ENCODE assay signal across 16 mouse cellular contexts in genomic region chr6:29501599-29501998, GRCm38 (mm10). TPM values are rescaled to one million over a fixed set of nuclear protein-coding genes. Genes with fewer than 3 reads are reported as not detected.
A peak's percentile ranks its signal among the peaks of the same experiment; 100 is the strongest.
DNase-seq lines count a peak whose midpoint lies in the region; ATAC-seq and TF ChIP-seq lines count a peak whose summit lies in the region.
"Had no signal": no experiment of that assay in that cellular context is flagged by ENCODE, and none has a peak within 500 bp of the region (broad histone marks: within the 10 kb centered on the region; RNA-seq: fewer than 3 reads in every experiment).

No protein-coding gene starts in this region.

- TF ChIP-seq EP300 in CH12.LX (IDR thresholded peaks at IDR 0.05; ENCODE audit: low read length): no peak

- no peak overlapping the region for H3K9ac ChIP-seq in heart, embryonic 12.5 days
- no peak overlapping the region for H3K9ac ChIP-seq in CH12.LX (ENCODE audit: insufficient read depth, low read depth)
- H3K9ac ChIP-seq: embryonic facial prominence, embryonic 15.5 days; forebrain, embryonic 13.5 days; intestine, embryonic 15.5 days; limb, embryonic 12.5 days; lung, embryonic 15.5 days had no signal

- 0 out of 2 replicates have a peak, but pooled peaks have one; percentile 34 for ATAC-seq in heart, embryonic 12.5 days (ENCODE audit: insufficient number of reproducible peaks, low FRiP score)
- ATAC-seq: CD4-positive, CD25-positive, alpha-beta regulatory T cell, adult 4 months; forebrain, embryonic 13.5 days; intestine, embryonic 15.5 days had no signal

- no peak for TF ChIP-seq POLR2A in CH12.LX (IDR thresholded peaks at IDR 0.05; ENCODE audit: low read depth, low read length)
- no peak for TF ChIP-seq POLR2A in cortical plate, adult 2 months (IDR thresholded peaks at IDR 0.05; ENCODE audit: extremely low read depth, insufficient read depth, low read length)

- dilution Hi-C loops in CH12.LX (cut with MboI; ENCODE audit: extremely low pct_ligation_motif_present, extremely low pct_unique_long_range_greater_than_20kb, low sequenced_read_pairs): no loop called here

- 79% methylated on average over 1 of the region's 1 CpGs for WGBS in heart, embryonic 12.5 days

- in situ Hi-C loops in CH12.LX (cut with MboI; ENCODE audit: low pct_ligation_motif_present, low pct_unique_long_range_greater_than_20kb, low sequenced_read_pairs): no loop called here

- TF ChIP-seq CTCF in layer of hippocampus, adult 2 months (conservative IDR thresholded peaks at IDR 0.05): peak; percentile 72
- TF ChIP-seq CTCF in CH12.LX (conservative IDR thresholded peaks at IDR 0.05 in 1 of 2, IDR thresholded peaks at IDR 0.05 in 1 of 2; ENCODE audit: low read depth in 2 of 2, low read length in 2 of 2): peak; percentile 12 to 75; a peak in 2 of 4 replicates
- peak; percentile 31; the same call in 1 of the 2 replicates for TF ChIP-seq CTCF in cortical plate, adult 2 months (IDR thresholded peaks at IDR 0.05; ENCODE audit: extremely low read depth, insufficient read depth, low read length)

- no peak for DNase-seq in heart, postnatal 10 days
- DNase-seq in layer of hippocampus, adult 2 months (ENCODE audit: low spot score in 2 of 2): no peak
- no peak for DNase-seq in layer of hippocampus, postnatal 14 days (ENCODE audit: low spot score in 2 of 2)
- peak; percentile 27 for DNase-seq in CH12.LX (ENCODE audit: extremely low read depth)
- DNase-seq in left cerebral cortex, adult 11 months (ENCODE audit: low spot score): no peak
- DNase-seq in cerebellum, adult 8-10 months: no peak
- DNase-seq: adrenal gland, adult 8-10 months had no signal

- H3K27me3 ChIP-seq in heart, embryonic 12.5 days (replicated peaks): peaks cover 25% of the 10 kb centered on the region
- H3K27me3 ChIP-seq in CH12.LX (replicated peaks): peaks cover 37% of the 10 kb centered on the region
- H3K27me3 ChIP-seq: intestine, embryonic 15.5 days had no signal

- H3K27ac ChIP-seq in heart, embryonic 12.5 days (ENCODE audit: poor library complexity, severe bottlenecking): no peak overlapping the region
- H3K27ac ChIP-seq in layer of hippocampus, adult 2 months: no peak overlapping the region
- H3K27ac ChIP-seq in CH12.LX (ENCODE audit: insufficient read depth, low read depth): no peak overlapping the region
- no peak overlapping the region for H3K27ac ChIP-seq in cortical plate, adult 2 months (ENCODE audit: insufficient read depth, low read length)
- H3K27ac ChIP-seq: embryonic facial prominence, embryonic 15.5 days; forebrain, embryonic 13.5 days; intestine, embryonic 15.5 days; limb, embryonic 12.5 days; lung, embryonic 15.5 days had no signal

- no peak overlapping the region for H3K4me2 ChIP-seq in heart, embryonic 12.5 days
- H3K4me2 ChIP-seq in CH12.LX (ENCODE audit: insufficient read depth, low read depth, poor library complexity, severe bottlenecking): no peak overlapping the region
- H3K4me2 ChIP-seq: embryonic facial prominence, embryonic 15.5 days; forebrain, embryonic 13.5 days; intestine, embryonic 15.5 days; limb, embryonic 12.5 days; lung, embryonic 15.5 days had no signal

- intact Hi-C loops in heart, postnatal 10 days (cut with DNase I): no loop called here

- H3K79me2 ChIP-seq in CH12.LX (replicated peaks; ENCODE audit: control insufficient read depth, extremely low read depth, insufficient read depth, poor library complexity, severe bottlenecking): no peaks in the 10 kb centered on the region

- H3K4me3 ChIP-seq in heart, embryonic 12.5 days: no peak overlapping the region
- no peak overlapping the region for H3K4me3 ChIP-seq in layer of hippocampus, adult 2 months
- no peak overlapping the region for H3K4me3 ChIP-seq in CH12.LX (replicated peaks in 1 of 3; ENCODE audit: low read depth in 2 of 3, low read length in 2 of 3, poor library complexity in 1 of 3)
- H3K4me3 ChIP-seq in cortical plate, adult 2 months (ENCODE audit: insufficient read depth, low read length): no peak overlapping the region
- H3K4me3 ChIP-seq: embryonic facial prominence, embryonic 15.5 days; forebrain, embryonic 13.5 days; intestine, embryonic 15.5 days; limb, embryonic 12.5 days; lung, embryonic 15.5 days had no signal

- TF ChIP-seq RAD21 in CH12.LX (IDR thresholded peaks at IDR 0.05; ENCODE audit: low read depth, low read length): peak; percentile 68

- H3K36me3 ChIP-seq in heart, embryonic 12.5 days: peaks cover 7% of the 10 kb centered on the region; the same call in 1 of the 2 replicates
- H3K36me3 ChIP-seq in CH12.LX (replicated peaks in 1 of 2; ENCODE audit: control insufficient read depth in 1 of 2, insufficient read depth in 1 of 2, low read length in 1 of 2): no peaks in the 10 kb centered on the region
- H3K36me3 ChIP-seq: intestine, embryonic 15.5 days had no signal

- no peaks in the 10 kb centered on the region for H3K9me3 ChIP-seq in heart, embryonic 12.5 days (replicated peaks)
- peaks cover 6% of the 10 kb centered on the region for H3K9me3 ChIP-seq in CH12.LX (replicated peaks; ENCODE audit: low read length)
- H3K9me3 ChIP-seq: embryonic facial prominence, embryonic 15.5 days; forebrain, embryonic 13.5 days; intestine, embryonic 15.5 days; limb, embryonic 12.5 days; lung, embryonic 15.5 days had no signal

- peaks cover 7% of the 10 kb centered on the region for H3K4me1 ChIP-seq in heart, embryonic 12.5 days (replicated peaks)
- no peaks in the 10 kb centered on the region for H3K4me1 ChIP-seq in CH12.LX (ENCODE audit: control insufficient read depth in 1 of 2, insufficient read depth in 2 of 2)
- no peaks in the 10 kb centered on the region for H3K4me1 ChIP-seq in cortical plate, adult 2 months (ENCODE audit: control insufficient read depth, insufficient read depth, low read length)

TF ChIP-seq in CH12.LX, 34 proteins besides CTCF, POLR2A, EP300 and RAD21:
- TF ChIP-seq RCOR1 (conservative IDR thresholded peaks at IDR 0.05; ENCODE audit: low read depth, low read length) (no peak), MAFK (IDR thresholded peaks at IDR 0.05; ENCODE audit: insufficient replicate concordance, low read length) (no peak), SMC3 (IDR thresholded peaks at IDR 0.05; ENCODE audit: low read depth, low read length) (peak; percentile 69), MAX (IDR thresholded peaks at IDR 0.05; ENCODE audit: low read length) (no peak), MXI1 (IDR thresholded peaks at IDR 0.05; ENCODE audit: low read depth, low read length) (no peak)
TF ChIP-seq in CH12.LX: peak in this region for 1.

RNA-seq across cellular contexts. Expression of gene Kcp, which starts 6.2 kb away (rescaled TPM):
- polyA plus RNA-seq in heart, embryonic 12.5 days (2016; fragmentation: Nextera tagmentation; extraction: Ambion mirVana): 10.6 and 15.4 TPM in 2 replicates
- total RNA-seq in heart, postnatal 10 days (2021): 10 to 100 TPM; 18.9 to 19.9 TPM
- 1 to 10 TPM; 1.1 to 2.0 TPM for total RNA-seq in layer of hippocampus, adult 2 months (2021)
- 1 to 10 TPM; 6.8 to 7.5 TPM for total RNA-seq in layer of hippocampus, postnatal 14 days (2021)
- 0.59 and 0.64 TPM in 2 replicates for total RNA-seq in CH12.LX (2012; rRNA removed)
- not detected in 2 replicates for total RNA-seq in CH12.LX (2014; rRNA removed)
- 0.49 and 0.51 TPM in 2 replicates for polyA plus RNA-seq in CH12.LX (2012; ENCODE audit: insufficient read length, low read depth)
- 4.1 and 4.6 TPM in 2 replicates for polyA plus RNA-seq in cortical plate, adult 2 months (2012; rRNA removed)
- total RNA-seq: hematopoietic stem cell, adult 5-6 weeks had no signal

RNA-seq across cellular contexts. Expression of gene Irf5, which starts 24.8 kb away (rescaled TPM):
- 11.2 and 12.5 TPM in 2 replicates for polyA plus RNA-seq in heart, embryonic 12.5 days (2016; fragmentation: Nextera tagmentation; extraction: Ambion mirVana)
- total RNA-seq in heart, postnatal 10 days (2021): 1 to 10 TPM; 3.4 to 4.7 TPM
- 1 to 10 TPM; 3.8 to 5.1 TPM for total RNA-seq in layer of hippocampus, adult 2 months (2021)
- total RNA-seq in layer of hippocampus, postnatal 14 days (2021): 1 to 10 TPM; 3.5 to 3.7 TPM
- 134 and 152 TPM in 2 replicates for total RNA-seq in CH12.LX (2012; rRNA removed)
- 158 and 159 TPM in 2 replicates for total RNA-seq in CH12.LX (2014; rRNA removed)
- 134 and 144 TPM in 2 replicates for polyA plus RNA-seq in CH12.LX (2012; ENCODE audit: insufficient read length, low read depth)
- polyA plus RNA-seq in cortical plate, adult 2 months (2012; rRNA removed): 5.2 and 6.1 TPM in 2 replicates

RNA-seq across cellular contexts. Expression of gene Atp6v1fnb, which starts 30.4 kb away (rescaled TPM):
- polyA plus RNA-seq in heart, embryonic 12.5 days (2016; fragmentation: Nextera tagmentation; extraction: Ambion mirVana): not detected in 2 replicates
- not detected for total RNA-seq in heart, postnatal 10 days (2021)
- under 1 TPM in 1 of 2 experiments, not detected in 1; 0.59 TPM for total RNA-seq in layer of hippocampus, adult 2 months (2021)
- under 1 TPM in 1 of 2 experiments, not detected in 1; 0.85 TPM for total RNA-seq in layer of hippocampus, postnatal 14 days (2021)
- total RNA-seq in CH12.LX (2012; rRNA removed) (0.21 TPM in 1 of 2 replicates, not detected in the other), CH12.LX (2014; rRNA removed) (not detected in 2 replicates)
- polyA plus RNA-seq in CH12.LX (2012; ENCODE audit: insufficient read length, low read depth): not detected in 2 replicates
- 0.17 TPM in 1 of 2 replicates, not detected in the other for polyA plus RNA-seq in cortical plate, adult 2 months (2012; rRNA removed)
- polyA plus RNA-seq: CD4-positive, CD25-positive, alpha-beta regulatory T cell, adult 4 months; embryonic facial prominence, embryonic 15.5 days; lung, embryonic 15.5 days had no signal

RNA-seq across cellular contexts. Expression of gene Atp6v1f, which starts 34.1 kb away (rescaled TPM):
- polyA plus RNA-seq in heart, embryonic 12.5 days (2016; fragmentation: Nextera tagmentation; extraction: Ambion mirVana): 175 and 189 TPM in 2 replicates
- total RNA-seq in heart, postnatal 10 days (2021): 100 to 1,000 TPM; 118 to 124 TPM
- total RNA-seq in layer of hippocampus, adult 2 months (2021): 100 to 1,000 TPM; 245 to 247 TPM
- 100 to 1,000 TPM; 234 to 240 TPM for total RNA-seq in layer of hippocampus, postnatal 14 days (2021)
- total RNA-seq in CH12.LX (2012; rRNA removed) (308 and 328 TPM in 2 replicates), CH12.LX (2014; rRNA removed) (367 and 373 TPM in 2 replicates)
- 230 and 251 TPM in 2 replicates for polyA plus RNA-seq in CH12.LX (2012; ENCODE audit: insufficient read length, low read depth)
- polyA plus RNA-seq in cortical plate, adult 2 months (2012; rRNA removed): 403 and 411 TPM in 2 replicates

Comparison
In these comparisons a context has a peak if more than half of its experiments do, and no peak if none do; other contexts are left out.
1. RNA of gene Irf5, which starts 24.8 kb away (total RNA-seq): 134 to 159 TPM in CH12.LX; 3.8 to 5.1 TPM in layer of hippocampus, adult 2 months, 3.4 to 4.7 TPM in heart, postnatal 10 days and 3.5 to 3.7 TPM in layer of hippocampus, postnatal 14 days; every median in the first group is over 10 times any median in the second.
2. Peak in every context shown above with its lines, with median percentiles within 50 percentile points of each other: CTCF ChIP-seq.